Mouse (Mus musculus): ENCODE measurements around the gene Apln.
A peak's percentile ranks its signal among the peaks of the same experiment; 100 is the strongest.

The Apln gene

GRCm38 (mm10) chrX:48034144-48035113 lies at the start of gene Apln:
Gene Apln (minus strand): TSS chrX:48034853.
- peak; percentile 25 for DNase-seq

GRCm38 (mm10) chrX:48082364-48082763 lies 47.7 kb upstream of the Apln start:
- no peak for DNase-seq

DNA sequence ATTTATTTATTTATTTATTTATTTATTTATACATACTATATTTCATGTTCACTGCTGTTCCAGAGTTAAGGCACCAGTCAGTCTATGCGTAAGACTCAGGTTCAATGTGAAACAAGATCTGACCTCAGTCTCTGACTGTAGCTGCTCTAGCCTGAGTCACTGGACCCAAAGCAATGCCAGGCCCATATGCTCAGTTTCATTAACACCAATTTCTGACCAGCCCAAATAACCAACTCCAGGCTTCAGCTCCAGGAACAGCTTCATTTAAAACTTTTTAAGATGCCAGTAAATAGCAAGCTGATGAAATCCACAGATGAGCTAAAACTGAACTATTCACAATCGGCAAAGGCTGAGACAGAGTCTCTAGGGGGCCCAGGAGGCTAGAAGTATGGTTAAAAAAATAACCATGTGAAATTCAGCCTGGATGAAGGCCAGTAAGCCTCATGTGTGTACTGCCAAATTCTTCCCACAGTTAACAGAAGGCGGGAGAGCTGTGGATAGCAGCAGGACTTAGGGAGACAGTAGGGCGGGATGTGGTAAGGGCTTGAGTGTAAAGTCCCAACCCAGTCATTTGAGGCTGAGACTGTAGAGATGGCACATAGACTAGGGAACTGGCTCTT lies 42.3 kb upstream of the Apln start:
- no peak for DNase-seq

DNA sequence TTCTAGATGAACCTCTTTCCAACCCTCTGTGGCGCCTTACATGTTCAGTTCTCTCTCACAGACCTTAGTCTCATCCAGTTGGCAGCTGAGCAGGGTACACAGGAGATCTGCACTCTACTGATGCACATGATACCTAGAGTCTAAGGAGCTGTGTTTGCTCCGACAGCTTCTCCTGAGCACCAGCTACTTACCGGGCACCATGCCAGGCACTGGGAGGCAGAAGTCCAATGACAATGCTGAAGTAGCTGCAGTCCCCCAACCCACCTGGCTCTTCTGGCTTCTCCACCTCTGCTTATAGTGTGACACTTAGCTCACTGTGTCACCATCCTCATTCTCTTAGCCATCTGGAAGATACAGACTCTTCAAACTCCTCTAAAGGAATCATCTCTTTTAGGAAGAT lies 40.0 kb upstream of the Apln start:
- DNase-seq: no peak

DNA sequence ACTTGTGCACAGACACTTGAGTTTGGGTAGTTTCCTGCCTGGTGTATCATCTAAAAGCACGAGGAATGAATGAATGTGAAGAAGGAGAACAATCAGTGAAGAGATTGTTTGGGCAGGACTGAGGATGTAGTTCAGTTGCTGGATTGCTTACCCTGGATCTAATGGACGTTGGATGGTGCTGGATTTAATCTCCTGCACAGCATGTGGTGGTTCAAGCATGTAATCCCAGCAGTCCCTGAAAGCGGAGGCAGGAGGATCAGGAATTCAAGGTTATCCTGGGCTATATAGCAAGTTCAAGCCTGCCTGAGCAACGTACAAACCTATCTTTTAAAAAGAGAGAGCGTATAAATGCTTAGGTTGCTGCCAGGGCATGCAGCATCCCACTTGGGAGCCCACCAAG lies 37.7 kb upstream of the Apln start:
- DNase-seq: no peak

GRCm38 (mm10) chrX:48071961-48072360 lies 37.3 kb upstream of the Apln start:
- DNase-seq: no peak

- no peak for DNase-seq
These were observed 32.2 kb upstream of the Apln start for GRCm38 (mm10) chrX:48066891-48067290.

DNA sequence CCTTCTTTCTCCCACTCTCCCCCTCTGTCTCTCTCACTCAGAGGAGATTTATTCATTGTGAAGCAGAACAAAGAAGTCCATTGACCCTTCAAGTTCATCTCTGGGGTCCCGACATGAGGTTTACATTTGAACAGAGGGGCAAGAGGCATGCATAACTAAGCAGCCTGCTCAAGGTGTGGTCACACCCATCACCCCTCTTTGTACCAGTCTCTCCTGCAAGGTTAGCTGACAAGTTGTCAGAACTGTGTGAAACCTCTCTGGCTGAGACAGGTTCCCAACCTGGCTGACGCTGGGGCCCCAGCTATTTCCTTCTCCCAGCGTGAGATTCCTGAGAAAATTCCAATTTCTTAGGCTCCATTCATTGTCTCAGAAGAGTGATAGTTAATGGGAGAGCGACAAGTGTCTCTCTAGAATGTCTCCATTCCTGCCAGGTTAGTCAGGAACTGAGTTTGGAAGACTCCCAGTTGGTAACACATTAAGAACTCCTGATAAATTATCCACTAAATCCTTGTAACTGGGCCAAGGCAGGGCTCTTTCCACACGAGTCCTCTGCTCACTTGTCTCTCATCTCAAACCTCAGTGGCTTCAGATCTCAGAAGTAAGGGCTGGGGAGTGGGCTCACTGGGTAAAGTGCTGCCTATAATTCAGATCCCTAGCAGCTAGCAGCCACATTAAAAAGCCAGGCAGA lies 29.7 kb upstream of the Apln start:
- no peak for DNase-seq

DNA sequence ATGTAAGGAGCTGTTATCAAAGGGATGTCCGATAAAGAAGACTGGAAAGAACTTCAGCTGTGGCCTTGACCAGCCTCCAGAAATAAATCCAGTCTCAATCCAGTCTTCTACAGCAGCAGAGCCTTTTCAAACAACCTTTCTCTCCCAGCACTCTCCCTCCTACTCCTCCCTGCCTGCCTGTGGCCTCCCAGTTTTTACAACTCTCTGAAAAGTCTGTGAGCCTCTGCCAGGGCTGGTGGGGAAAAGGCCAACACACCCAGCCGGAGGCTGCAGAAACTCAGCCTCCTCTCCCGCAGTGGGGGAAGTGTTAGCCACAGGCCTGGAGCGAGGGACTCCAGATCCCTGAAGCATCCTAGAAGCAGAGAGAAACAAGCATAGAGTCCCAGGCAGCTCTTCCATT lies 27.8 kb upstream of the Apln start:
- no peak for DNase-seq

GRCm38 (mm10) chrX:48054186-48055015 lies 19.7 kb upstream of the Apln start:
- peak; percentile 58 for DNase-seq

DNA sequence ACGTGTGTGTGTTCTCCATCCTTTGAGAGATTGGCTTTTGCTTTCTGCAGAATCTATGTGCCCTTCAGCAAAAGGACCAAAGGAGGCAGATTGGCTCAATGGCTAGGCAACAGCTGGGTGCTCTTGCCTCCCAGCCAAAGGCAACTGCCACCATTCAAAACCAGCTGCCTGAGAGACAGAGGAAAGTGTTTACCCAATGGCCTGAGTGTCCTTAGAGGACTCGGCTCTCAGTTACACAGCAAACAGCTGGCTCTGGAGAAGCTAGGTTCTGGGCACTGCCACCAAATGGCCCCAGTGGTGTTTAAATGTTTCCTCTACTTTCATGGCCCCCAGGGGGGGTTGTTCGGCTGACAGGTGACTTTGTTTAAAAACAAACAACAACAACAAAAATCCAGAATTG lies 19.1 kb upstream of the Apln start:
- no peak for DNase-seq

GRCm38 (mm10) chrX:48046315-48046714 lies 11.7 kb upstream of the Apln start:
- no peak for DNase-seq

GRCm38 (mm10) chrX:48044261-48044660 lies 9.6 kb upstream of the Apln start:
- DNase-seq: no peak

GRCm38 (mm10) chrX:48042748-48043147 lies 8.1 kb upstream of the Apln start:
- DNase-seq: no peak

DNA sequence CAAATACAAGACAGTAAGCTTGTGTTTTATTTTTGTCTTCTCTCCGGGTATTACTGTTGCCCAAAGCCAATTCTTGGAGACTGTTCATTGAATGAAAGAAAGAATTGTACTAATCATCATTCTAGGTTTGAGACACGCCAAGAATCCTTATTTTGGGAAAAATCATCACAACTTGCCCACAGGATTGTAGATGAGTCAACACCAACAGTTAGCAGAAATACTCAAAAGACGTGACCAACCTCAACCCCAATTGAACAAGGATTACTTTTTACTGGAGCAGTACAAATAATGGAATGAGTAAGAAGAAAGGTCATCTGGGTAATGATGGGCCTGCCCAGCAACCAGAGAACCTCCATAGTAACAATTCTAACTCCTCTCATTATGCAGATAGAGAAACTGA lies 5.7 kb upstream of the Apln start:
- no peak for DNase-seq

GRCm38 (mm10) chrX:48033766-48034143 lies 898 bp downstream of the Apln start:
- no peak for DNase-seq

- no peak for DNase-seq
These were observed 1.6 kb downstream of the Apln start for GRCm38 (mm10) chrX:48033024-48033423.

DNA sequence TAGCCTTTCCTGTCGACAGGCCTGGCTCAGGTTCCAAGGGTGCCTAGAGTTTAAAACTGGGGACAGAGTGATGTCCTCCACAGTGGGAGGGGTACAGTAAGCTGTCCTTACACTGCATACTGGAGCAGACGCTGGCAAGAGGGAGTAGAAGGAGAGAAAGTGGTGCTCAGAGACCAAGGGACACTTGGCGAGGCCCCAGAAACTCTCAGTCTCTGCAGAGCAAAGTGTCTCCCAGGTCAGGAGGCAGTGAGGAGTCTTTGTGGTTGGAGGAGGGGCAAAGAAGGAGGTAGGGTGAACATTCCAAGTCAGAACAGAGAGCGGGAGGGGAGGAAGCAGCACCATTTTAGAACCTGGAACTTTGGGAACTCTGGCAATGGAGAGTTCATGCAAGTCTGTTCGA lies 2.8 kb downstream of the Apln start:
- DNase-seq: no peak

GRCm38 (mm10) chrX:48030593-48030992 lies 4.1 kb downstream of the Apln start:
- DNase-seq: no peak

- no peak for DNase-seq
These were observed 11.8 kb downstream of the Apln start for GRCm38 (mm10) chrX:48022811-48023210.

DNA sequence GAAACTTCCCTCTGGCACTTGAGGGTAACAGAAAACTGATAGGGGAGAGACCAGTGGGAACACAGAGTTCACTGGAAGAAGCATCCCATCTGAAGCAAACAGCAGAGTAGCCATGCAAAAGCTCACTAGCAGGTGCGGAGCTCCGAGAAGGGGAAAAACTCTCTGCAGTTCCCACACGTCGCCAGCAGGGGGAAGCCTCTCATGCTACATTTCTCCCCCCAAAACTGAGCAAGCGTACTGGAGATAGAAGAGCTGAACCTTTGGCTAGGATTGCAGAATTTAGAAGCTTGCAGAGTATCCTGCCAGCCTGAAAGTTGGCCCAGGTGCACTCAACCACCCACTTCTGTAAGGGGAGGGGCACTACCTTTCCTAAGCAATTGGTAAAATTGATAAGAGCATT lies 14.7 kb downstream of the Apln start:
- DNase-seq: peak; percentile 82

DNA sequence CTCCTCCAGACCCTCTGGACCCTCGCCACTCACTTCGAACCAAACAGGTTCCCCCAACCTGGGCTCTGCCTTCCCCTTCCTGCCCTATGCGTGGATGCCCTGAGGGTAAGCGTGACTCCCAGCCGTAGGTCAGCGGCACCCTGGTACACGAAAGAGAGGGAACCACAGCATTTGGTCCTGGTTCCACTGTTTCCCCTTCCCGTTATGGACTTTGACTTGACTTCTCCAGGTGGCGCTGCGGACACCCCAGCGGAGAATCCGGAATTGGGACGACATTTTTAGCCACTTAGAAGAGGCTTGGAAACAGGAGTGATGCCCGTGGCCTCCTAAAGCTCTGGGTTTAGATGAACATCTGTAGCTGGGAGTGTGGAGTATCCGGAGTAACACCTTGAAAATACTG lies 15.3 kb downstream of the Apln start:
- DNase-seq: no peak
